Mouse (Mus musculus) mouse trophoblast stem cell (cell line): ENCODE data around the gene Bend6.

Experiments used
- in situ Hi-C, 2 experiments: fragments of 300-500 bp; cut with MseI, MboI; formaldehyde crosslinking; loops; 2 replicates in 1 of 2; 3 replicates in 1 of 2; pipeline ENCODE4 v1.15.1; 2025

Bend6 gene

GRCm38 (mm10) chr1:33907421-33908190, at the start of gene Bend6:
Gene Bend6 (minus strand): TSS chr1:33907816.
- in situ Hi-C loops = no loop called here

- in situ Hi-C loops = no loop called here
Observed at GRCm38 (mm10) chr1:33955626-33956025, 48.0 kb upstream of the Bend6 start.

GRCm38 (mm10) chr1:33948511-33948910, 40.9 kb upstream of the Bend6 start:
- in situ Hi-C loops = no loop called here

- in situ Hi-C loops = no loop called here
Observed at GRCm38 (mm10) chr1:33947838-33948237, 40.2 kb upstream of the Bend6 start.

GRCm38 (mm10) chr1:33946601-33947395, 39.2 kb upstream of the Bend6 start:
- in situ Hi-C loops = no loop called here

- in situ Hi-C loops = no loop called here
Observed at GRCm38 (mm10) chr1:33945756-33946155, 38.1 kb upstream of the Bend6 start.

- in situ Hi-C loops = no loop called here
Observed at GRCm38 (mm10) chr1:33944977-33945750, 37.5 kb upstream of the Bend6 start.

GRCm38 (mm10) chr1:33943943-33944342, 36.3 kb upstream of the Bend6 start:
- in situ Hi-C loops = no loop called here

GRCm38 (mm10) chr1:33942638-33943037, 35.0 kb upstream of the Bend6 start:
- in situ Hi-C loops = no loop called here

- in situ Hi-C loops = no loop called here
Observed at GRCm38 (mm10) chr1:33940364-33940928, 32.8 kb upstream of the Bend6 start.

GRCm38 (mm10) chr1:33939828-33940227, 32.2 kb upstream of the Bend6 start:
- in situ Hi-C loops = no loop called here

GRCm38 (mm10) chr1:33935946-33936345, 28.3 kb upstream of the Bend6 start:
- in situ Hi-C loops = no loop called here

- in situ Hi-C loops = no loop called here
Observed at GRCm38 (mm10) chr1:33932845-33933499, 25.4 kb upstream of the Bend6 start.

GRCm38 (mm10) chr1:33932196-33932595, 24.6 kb upstream of the Bend6 start:
- in situ Hi-C loops = no loop called here

- in situ Hi-C loops = no loop called here
Observed at GRCm38 (mm10) chr1:33931791-33932190, 24.2 kb upstream of the Bend6 start.

GRCm38 (mm10) chr1:33927466-33927865, 19.9 kb upstream of the Bend6 start:
- in situ Hi-C loops = no loop called here

GRCm38 (mm10) chr1:33925283-33925682, 17.7 kb upstream of the Bend6 start:
- in situ Hi-C loops = no loop called here

GRCm38 (mm10) chr1:33922975-33923374, 15.4 kb upstream of the Bend6 start:
- in situ Hi-C loops = no loop called here

GRCm38 (mm10) chr1:33916554-33916953, 8.9 kb upstream of the Bend6 start:
- in situ Hi-C loops = no loop called here

- in situ Hi-C loops = no loop called here
Observed at GRCm38 (mm10) chr1:33911589-33911988, 4.0 kb upstream of the Bend6 start.
